Mouse (Mus musculus) olfactory bulb, adult 2 months (tissue): ENCODE measurements around the gene Acsm5.
"Not testable (repeated sequence)": the region's sequence is repeated elsewhere in the genome, so short reads cannot be mapped to it uniquely, and the experiment has no call there.

Experiments used
- CTCF ChIP-seq: fragments of 200-500 bp; IDR thresholded peaks from 2 replicates; pipeline ENCODE4 v1.5.1; 2012; ENCODE audit warnings: low read depth, mild to moderate bottlenecking, low read length, moderate library complexity; ENCODE audit not compliant: insufficient read depth
- POLR2A ChIP-seq: fragments of 200-500 bp; IDR thresholded peaks from 2 replicates; pipeline ENCODE4 v1.6.1; 2012; ENCODE audit warnings: mild to moderate bottlenecking, low read depth, low read length, moderate library complexity; ENCODE audit not compliant: insufficient read depth

- TF ChIP-seq POLR2A, CTCF: not testable (repeated sequence)
These were observed 43.2 kb downstream of the Acsm5 start for GRCm38 (mm10) chr7:119562476-119562875.
